Mouse (Mus musculus) limb, embryonic 13.5 days (tissue): Measurements from ENCODE around the gene Alad. TPM values are rescaled to one million over a fixed set of nuclear protein-coding genes. Genes with fewer than 3 reads are reported as not detected.

Experiments used
- ATAC-seq: fragments of 200-750 bp; cut with Nextera tagmentation; 2 replicates; pipeline ENCODE4 v1.8.0; 2017; ENCODE audit warnings: low read depth, moderate number of reproducible peaks, moderate TSS enrichment; ENCODE audit not compliant: low FRiP score
- H3K27ac ChIP-seq: fragments of 300-500 bp; sonication (generic); 2 replicates; pipeline ENCODE4 v1.5.1; 2015; ENCODE audit warnings: inconsistent platforms, mild to moderate bottlenecking, moderate library complexity
- H3K27me3 ChIP-seq: fragments of 300-500 bp; sonication (generic); 2 replicates; pipeline ENCODE4 v1.6.1; 2015; ENCODE audit warnings: mild to moderate bottlenecking, inconsistent platforms
- H3K36me3 ChIP-seq: fragments of 300-500 bp; sonication (generic); 2 replicates; pipeline ENCODE4 v1.6.1; 2015; ENCODE audit warnings: inconsistent platforms, mild to moderate bottlenecking, moderate library complexity
- H3K4me1 ChIP-seq: fragments of 300-500 bp; sonication (generic); 2 replicates; pipeline ENCODE4 v1.6.1; 2015; ENCODE audit warnings: inconsistent platforms
- H3K4me2 ChIP-seq: fragments of 300-500 bp; sonication (generic); replicated peaks from 2 replicates; pipeline ENCODE4 v1.6.1; 2015; ENCODE audit warnings: inconsistent platforms, mild to moderate bottlenecking, moderate library complexity
- H3K4me3 ChIP-seq: fragments of 300-500 bp; sonication (generic); 2 replicates; pipeline ENCODE4 v1.5.1; 2015; ENCODE audit warnings: moderate library complexity, mild to moderate bottlenecking, inconsistent platforms
- H3K9ac ChIP-seq: fragments of 300-500 bp; sonication (generic); 2 replicates; pipeline ENCODE4 v1.6.1; 2015; ENCODE audit warnings: mild to moderate bottlenecking, inconsistent platforms
- H3K9me3 ChIP-seq: fragments of 300-500 bp; sonication (generic); 2 replicates; pipeline ENCODE4 v1.6.1; 2016; ENCODE audit warnings: inconsistent platforms
- WGBS: fragments of 180-500 bp; shearing (Covaris S2); methylation state at CpG from one replicate; pipeline ENCODE4 v1.1.7; 2015; 5-methylcytosine and 5-hydroxymethylcytosine counted together
- polyA plus RNA-seq: library from polyadenylated mRNA; unstranded; fragments of >200 nt; fragmentation: Nextera tagmentation; extraction: Ambion mirVana; gene quantifications from 2 replicates; pipeline ENCODE4 v1.2.1, GENCODE M21; 2015

Gene Alad
- 79.7 and 85.4 TPM in 2 replicates for polyA plus RNA-seq

GRCm38 (mm10) chr4:62519849-62520233 lies at the start of gene Alad:
Gene Alad, minus strand, starts transcription at chr4:62519918.
- Histone ChIP-seq H3K4me2 (peak within 1 kb of the TSS; percentile 81), H3K9me3 (no peaks in the 10 kb centered on the region), H3K9ac (peak within 1 kb of the TSS; percentile 85), H3K4me3 (peak within 1 kb of the TSS; percentile 70), H3K4me1 (peaks cover 45% of the 10 kb centered on the region), H3K27me3 (no peaks in the 10 kb centered on the region), H3K36me3 (peaks cover 21% of the 10 kb centered on the region; the same call in 1 of the 2 replicates), H3K27ac (peak within 1 kb of the TSS; percentile 85)
- ATAC-seq: peak; percentile 81
- WGBS: 0% methylated on average over 31 of the region's 37 CpGs

GRCm38 (mm10) chr4:62568359-62568758 lies 48.6 kb upstream of the Alad start:
- Histone ChIP-seq H3K9me3 (no peaks in the 10 kb centered on the region), H3K36me3 (no peaks in the 10 kb centered on the region), H3K9ac (no peak overlapping the region), H3K27me3 (no peaks in the 10 kb centered on the region), H3K4me1 (peaks cover 3% of the 10 kb centered on the region; the same call in 1 of the 2 replicates), H3K27ac (no peak overlapping the region), H3K4me3 (no peak overlapping the region), H3K4me2 (no peak overlapping the region)
- 100% methylated on average over 1 of the region's 1 CpGs for WGBS
- no peak for ATAC-seq

- peaks cover 3% of the 10 kb centered on the region; the same call in 1 of the 2 replicates for H3K4me1 ChIP-seq
- no peaks in the 10 kb centered on the region for H3K27me3 ChIP-seq
- no peak overlapping the region for H3K4me3 ChIP-seq
- no peaks in the 10 kb centered on the region for H3K36me3 ChIP-seq
- no peak overlapping the region for H3K4me2 ChIP-seq
- 91% methylated on average over 6 of the region's 6 CpGs for WGBS
- ATAC-seq: no peak
- no peak overlapping the region for H3K27ac ChIP-seq
- H3K9ac ChIP-seq: no peak overlapping the region
- H3K9me3 ChIP-seq: no peaks in the 10 kb centered on the region
Observed at GRCm38 (mm10) chr4:62567696-62568095, 48.0 kb upstream of the Alad start.

- H3K9ac ChIP-seq: no peak overlapping the region
- H3K4me1 ChIP-seq: peaks cover 3% of the 10 kb centered on the region; the same call in 1 of the 2 replicates
- H3K9me3 ChIP-seq: no peaks in the 10 kb centered on the region
- no peak overlapping the region for H3K4me2 ChIP-seq
- H3K4me3 ChIP-seq: no peak overlapping the region
- WGBS: 70% methylated on average over 4 of the region's 4 CpGs
- H3K27me3 ChIP-seq: no peaks in the 10 kb centered on the region
- no peak overlapping the region for H3K27ac ChIP-seq
- no peak for ATAC-seq
- H3K36me3 ChIP-seq: no peaks in the 10 kb centered on the region
Observed at GRCm38 (mm10) chr4:62566530-62566929, 46.8 kb upstream of the Alad start.

GRCm38 (mm10) chr4:62562006-62562405 lies 42.3 kb upstream of the Alad start:
- Histone ChIP-seq H3K36me3 (no peaks in the 10 kb centered on the region), H3K27me3 (no peaks in the 10 kb centered on the region), H3K9ac (no peak overlapping the region), H3K4me1 (peaks cover 13% of the 10 kb centered on the region), H3K9me3 (no peaks in the 10 kb centered on the region), H3K4me2 (no peak overlapping the region), H3K4me3 (no peak overlapping the region), H3K27ac (no peak overlapping the region)
- WGBS: 71% methylated on average over 4 of the region's 4 CpGs
- no peak for ATAC-seq

GRCm38 (mm10) chr4:62561630-62562001 lies 41.9 kb upstream of the Alad start:
- no peak overlapping the region for H3K4me3 ChIP-seq
- H3K36me3 ChIP-seq: no peaks in the 10 kb centered on the region
- no peak for ATAC-seq
- peaks cover 14% of the 10 kb centered on the region for H3K4me1 ChIP-seq
- H3K4me2 ChIP-seq: no peak overlapping the region
- WGBS: 67% methylated on average over 3 of the region's 3 CpGs
- no peak overlapping the region for H3K27ac ChIP-seq
- no peak overlapping the region for H3K9ac ChIP-seq
- H3K9me3 ChIP-seq: no peaks in the 10 kb centered on the region
- no peaks in the 10 kb centered on the region for H3K27me3 ChIP-seq

GRCm38 (mm10) chr4:62560963-62561629 lies 41.4 kb upstream of the Alad start:
- H3K36me3 ChIP-seq: no peaks in the 10 kb centered on the region
- H3K9ac ChIP-seq: no peak overlapping the region
- 24% methylated on average over 4 of the region's 4 CpGs for WGBS
- H3K9me3 ChIP-seq: no peaks in the 10 kb centered on the region
- ATAC-seq: no peak; the same call in 1 of the 2 replicates
- H3K4me2 ChIP-seq: no peak overlapping the region
- no peaks in the 10 kb centered on the region for H3K27me3 ChIP-seq
- H3K4me3 ChIP-seq: no peak overlapping the region
- no peak overlapping the region for H3K27ac ChIP-seq
- H3K4me1 ChIP-seq: peaks cover 14% of the 10 kb centered on the region

GRCm38 (mm10) chr4:62559797-62560329 lies 40.1 kb upstream of the Alad start, which contains the start of gene Rgs3:
Gene Rgs3, plus strand, starts transcription at chr4:62559847.
- no peaks in the 10 kb centered on the region for H3K27me3 ChIP-seq
- H3K9ac ChIP-seq: no peak within 1 kb of the TSS
- 49% methylated on average over 6 of the region's 6 CpGs for WGBS
- H3K36me3 ChIP-seq: no peaks in the 10 kb centered on the region
- H3K27ac ChIP-seq: no peak within 1 kb of the TSS
- H3K4me1 ChIP-seq: peaks cover 14% of the 10 kb centered on the region
- H3K4me3 ChIP-seq: no peak within 1 kb of the TSS
- no peak within 1 kb of the TSS for H3K4me2 ChIP-seq
- ATAC-seq: no peak
- no peaks in the 10 kb centered on the region for H3K9me3 ChIP-seq

- Histone ChIP-seq H3K36me3 (no peaks in the 10 kb centered on the region), H3K27me3 (0 out of 2 replicates have a peak, but pooled peaks cover 3% of the 10 kb centered on the region), H3K9me3 (no peaks in the 10 kb centered on the region), H3K4me1 (peaks cover 10% of the 10 kb centered on the region), H3K4me3 (no peak overlapping the region), H3K9ac (no peak overlapping the region), H3K27ac (no peak overlapping the region; the same call in 1 of the 2 replicates), H3K4me2 (no peak overlapping the region)
- 43% methylated on average over 3 of the region's 3 CpGs for WGBS
- no peak; the same call in 1 of the 2 replicates for ATAC-seq
Observed at GRCm38 (mm10) chr4:62557436-62557835, 37.7 kb upstream of the Alad start.

GRCm38 (mm10) chr4:62551966-62552365 lies 32.2 kb upstream of the Alad start:
- 88% methylated on average over 7 of the region's 7 CpGs for WGBS
- 0 out of 2 replicates have a peak, but pooled peaks cover 3% of the 10 kb centered on the region for H3K27me3 ChIP-seq
- H3K4me1 ChIP-seq: 0 out of 2 replicates have a peak, but pooled peaks cover under 1% of the 10 kb centered on the region
- no peak for ATAC-seq
- H3K27ac ChIP-seq: no peak overlapping the region
- H3K36me3 ChIP-seq: no peaks in the 10 kb centered on the region
- H3K9me3 ChIP-seq: no peaks in the 10 kb centered on the region
- H3K4me3 ChIP-seq: no peak overlapping the region
- no peak overlapping the region for H3K9ac ChIP-seq
- no peak overlapping the region for H3K4me2 ChIP-seq

GRCm38 (mm10) chr4:62544801-62545200 lies 25.1 kb upstream of the Alad start:
- Histone ChIP-seq H3K36me3 (no peaks in the 10 kb centered on the region), H3K4me2 (no peak overlapping the region), H3K27ac (no peak overlapping the region), H3K4me1 (no peaks in the 10 kb centered on the region), H3K27me3 (no peaks in the 10 kb centered on the region), H3K4me3 (no peak overlapping the region), H3K9ac (no peak overlapping the region), H3K9me3 (no peaks in the 10 kb centered on the region)
- no peak for ATAC-seq

GRCm38 (mm10) chr4:62543782-62544181 lies 24.1 kb upstream of the Alad start:
- Histone ChIP-seq H3K27me3 (no peaks in the 10 kb centered on the region), H3K36me3 (no peaks in the 10 kb centered on the region), H3K4me2 (no peak overlapping the region), H3K4me3 (no peak overlapping the region), H3K4me1 (no peaks in the 10 kb centered on the region), H3K27ac (no peak overlapping the region), H3K9me3 (no peaks in the 10 kb centered on the region), H3K9ac (no peak overlapping the region)
- 81% methylated on average over 6 of the region's 6 CpGs for WGBS
- ATAC-seq: no peak
